Mouse (Mus musculus) urinary bladder, postnatal 4 days (tissue): ENCODE results near the gene Nme7.

Experiments
- DNase-seq, 2 experiments: peaks; one replicate each; pipeline ENCODE4 v3.0.0; 2021 to 2022; ENCODE audit warnings: low spot score in 2 of 2

Gene Nme7

GRCm38 (mm10) chr1:164320731-164321130, 16.8 kb downstream of the Nme7 start:
- DNase-seq, result no peak

GRCm38 (mm10) chr1:164321408-164321807, 17.5 kb downstream of the Nme7 start:
- no peak for DNase-seq

GRCm38 (mm10) chr1:164322987-164323650, 19.2 kb downstream of the Nme7 start:
- no peak for DNase-seq

GRCm38 (mm10) chr1:164324221-164324620, 20.3 kb downstream of the Nme7 start:
- no peak for DNase-seq

GRCm38 (mm10) chr1:164324878-164325277, 21.0 kb downstream of the Nme7 start:
- no peak for DNase-seq

GRCm38 (mm10) chr1:164326600-164327155, 22.8 kb downstream of the Nme7 start:
- no peak for DNase-seq

GRCm38 (mm10) chr1:164327764-164328163, 23.8 kb downstream of the Nme7 start:
- no peak for DNase-seq

GRCm38 (mm10) chr1:164332559-164332958, 28.6 kb downstream of the Nme7 start:
- DNase-seq, result no peak

GRCm38 (mm10) chr1:164335435-164335834, 31.5 kb downstream of the Nme7 start:
- no peak for DNase-seq

GRCm38 (mm10) chr1:164335846-164336245, 31.9 kb downstream of the Nme7 start:
- no peak for DNase-seq

GRCm38 (mm10) chr1:164342161-164342560, 38.2 kb downstream of the Nme7 start:
- DNase-seq, result no peak

GRCm38 (mm10) chr1:164353443-164353842, 49.5 kb downstream of the Nme7 start:
- no peak for DNase-seq

- DNase-seq, result no peak
Observed at GRCm38 (mm10) chr1:164357995-164358394, 54.1 kb downstream of the Nme7 start.

- no peak for DNase-seq
Observed at GRCm38 (mm10) chr1:164361997-164362396, 58.1 kb downstream of the Nme7 start.

GRCm38 (mm10) chr1:164366156-164367128, 62.5 kb downstream of the Nme7 start:
- DNase-seq, result peak; percentile 48 to 72

GRCm38 (mm10) chr1:164368152-164368551, 64.2 kb downstream of the Nme7 start:
- no peak for DNase-seq

GRCm38 (mm10) chr1:164369781-164370180, 65.9 kb downstream of the Nme7 start:
- DNase-seq, result no peak

- no peak for DNase-seq
Observed at GRCm38 (mm10) chr1:164373029-164373428, 69.1 kb downstream of the Nme7 start.

- DNase-seq, result no peak
Observed at GRCm38 (mm10) chr1:164374020-164374419, 70.1 kb downstream of the Nme7 start.

GRCm38 (mm10) chr1:164375626-164376025, 71.7 kb downstream of the Nme7 start:
- DNase-seq, result no peak

- no peak for DNase-seq
Observed at GRCm38 (mm10) chr1:164376761-164377487, 73.0 kb downstream of the Nme7 start.

GRCm38 (mm10) chr1:164383621-164384020, 79.7 kb downstream of the Nme7 start:
- no peak for DNase-seq
